Mouse (Mus musculus) kidney, adult 9 months (tissue): ENCODE results near the gene Mfap1a.
"Not testable (repeated sequence)": the region's sequence is repeated elsewhere in the genome, so short reads cannot be mapped to it uniquely, and the experiment has no call there.

Experiments
- DNase-seq: peaks from one replicate; pipeline ENCODE4 v3.0.0; 2022

The Mfap1a gene

GRCm38 (mm10) chr2:121474180-121474535 is 32.3 kb downstream of the Mfap1a start:
- DNase-seq: no peak

- peak; percentile 91 for DNase-seq
These were observed 32.9 kb downstream of the Mfap1a start, which contains the start of gene Mfap1b for GRCm38 (mm10) chr2:121473301-121474179. Gene Mfap1b (minus strand): TSS chr2:121474067.

- DNase-seq: not testable (repeated sequence)
These were observed 33.7 kb downstream of the Mfap1a start for GRCm38 (mm10) chr2:121472783-121473182.

GRCm38 (mm10) chr2:121468982-121469381 is 37.5 kb downstream of the Mfap1a start:
- not testable (repeated sequence) for DNase-seq

GRCm38 (mm10) chr2:121460071-121460470 is 46.4 kb downstream of the Mfap1a start:
- no peak for DNase-seq

GRCm38 (mm10) chr2:121456692-121457642 is 49.5 kb downstream of the Mfap1a start, which contains the start of gene Serinc4:
Gene Serinc4 (minus strand): TSS chr2:121456781.
- peak; percentile 89 for DNase-seq

GRCm38 (mm10) chr2:121455534-121455933 is 50.9 kb downstream of the Mfap1a start:
- no peak for DNase-seq

GRCm38 (mm10) chr2:121453917-121454316 is 52.5 kb downstream of the Mfap1a start:
- no peak for DNase-seq

- no peak for DNase-seq
These were observed 53.5 kb downstream of the Mfap1a start, which contains the start of gene Hypk for GRCm38 (mm10) chr2:121452990-121453389. Gene Hypk (plus strand): TSS chr2:121453290.

GRCm38 (mm10) chr2:121452361-121452760 is 54.1 kb downstream of the Mfap1a start:
- no peak for DNase-seq

GRCm38 (mm10) chr2:121450093-121450492 is 56.4 kb downstream of the Mfap1a start:
- peak; percentile 58 for DNase-seq

- no peak for DNase-seq
These were observed 56.9 kb downstream of the Mfap1a start for GRCm38 (mm10) chr2:121449545-121450011.

GRCm38 (mm10) chr2:121448739-121449535 is 57.5 kb downstream of the Mfap1a start, which contains the start of gene Serf2:
Gene Serf2 (plus strand): TSS chr2:121449195.
- DNase-seq: peak; percentile 100

GRCm38 (mm10) chr2:121448136-121448535 is 58.3 kb downstream of the Mfap1a start:
- peak; percentile 74 for DNase-seq

- DNase-seq: no peak
These were observed 59.5 kb downstream of the Mfap1a start for GRCm38 (mm10) chr2:121447006-121447405.

GRCm38 (mm10) chr2:121446506-121446905 is 60.0 kb downstream of the Mfap1a start:
- DNase-seq: no peak

- no peak for DNase-seq
These were observed 61.3 kb downstream of the Mfap1a start for GRCm38 (mm10) chr2:121445117-121445516.

- no peak for DNase-seq
These were observed 62.3 kb downstream of the Mfap1a start, which contains the start of gene Ell3 for GRCm38 (mm10) chr2:121444178-121444577. Gene Ell3 (minus strand): TSS chr2:121444278.

GRCm38 (mm10) chr2:121443068-121443349 is 63.5 kb downstream of the Mfap1a start:
- no peak for DNase-seq

- peak; percentile 92 for DNase-seq
These were observed 64.0 kb downstream of the Mfap1a start for GRCm38 (mm10) chr2:121442259-121443067.
